Mouse (Mus musculus): ENCODE measurements around the gene Fabp1. TPM values are rescaled to one million over a fixed set of nuclear protein-coding genes. Genes with fewer than 3 reads are reported as not detected.

The Fabp1 gene
- polyA plus RNA-seq, 1 experiment: not detected

GRCm38 (mm10) chr6:71172812-71173580, 26.6 kb upstream of the Fabp1 start:
- Histone ChIP-seq H3K27me3 (replicated peaks) (peaks cover 6% of the 10 kb centered on the region), H3K4me3 (replicated peaks) (no peak overlapping the region), H3K9me3 (0 out of 2 replicates have a peak, but pooled peaks cover 12% of the 10 kb centered on the region), H3K36me3 (replicated peaks; ENCODE audit: low read length) (no peaks in the 10 kb centered on the region), H3K4me1 (no peaks in the 10 kb centered on the region)
- TF ChIP-seq GATA1 (IDR thresholded peaks at IDR 0.05; ENCODE audit: borderline replicate concordance, low read length): no peak
- TF ChIP-seq FLI1 (IDR thresholded peaks at IDR 0.05; ENCODE audit: low read length): no peak

DNA sequence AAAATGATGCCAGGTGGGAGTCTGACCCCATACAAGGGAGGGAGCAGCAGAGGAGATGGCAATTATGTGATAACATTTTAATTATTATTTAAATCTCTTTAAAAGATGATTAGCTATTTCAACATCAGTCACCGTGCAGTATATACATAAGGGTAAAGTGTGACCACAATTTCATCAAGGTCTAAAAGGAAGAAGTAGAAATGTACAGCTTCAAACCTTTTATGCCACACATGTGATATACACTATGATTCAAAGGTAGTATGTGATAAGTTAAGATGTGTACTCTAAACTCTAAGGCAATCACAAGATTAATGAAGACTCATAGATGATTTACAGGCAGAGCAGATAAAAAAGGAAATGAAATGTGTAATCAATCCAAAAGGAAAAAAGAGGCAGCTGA, 19.0 kb upstream of the Fabp1 start:
- no peaks in the 10 kb centered on the region for H3K4me1 ChIP-seq
- TF ChIP-seq FLI1 (IDR thresholded peaks at IDR 0.05; ENCODE audit: low read length): no peak
- TF ChIP-seq GATA1 (IDR thresholded peaks at IDR 0.05; ENCODE audit: borderline replicate concordance, low read length): no peak
- H3K27me3 ChIP-seq (replicated peaks): no peaks in the 10 kb centered on the region
- H3K4me3 ChIP-seq (replicated peaks): no peak overlapping the region
- 0 out of 2 replicates have a peak, but pooled peaks cover 12% of the 10 kb centered on the region for H3K9me3 ChIP-seq
- H3K36me3 ChIP-seq (replicated peaks; ENCODE audit: low read length): no peaks in the 10 kb centered on the region

GRCm38 (mm10) chr6:71184941-71185604, 14.6 kb upstream of the Fabp1 start:
- TF ChIP-seq GATA1 (IDR thresholded peaks at IDR 0.05; ENCODE audit: borderline replicate concordance, low read length) (no peak), FLI1 (IDR thresholded peaks at IDR 0.05; ENCODE audit: low read length) (no peak)
- Histone ChIP-seq H3K36me3 (replicated peaks; ENCODE audit: low read length) (no peaks in the 10 kb centered on the region), H3K4me1 (no peaks in the 10 kb centered on the region), H3K4me3 (replicated peaks) (no peak overlapping the region), H3K27me3 (replicated peaks) (peaks cover 2% of the 10 kb centered on the region), H3K9me3 (peaks cover 7% of the 10 kb centered on the region)

DNA sequence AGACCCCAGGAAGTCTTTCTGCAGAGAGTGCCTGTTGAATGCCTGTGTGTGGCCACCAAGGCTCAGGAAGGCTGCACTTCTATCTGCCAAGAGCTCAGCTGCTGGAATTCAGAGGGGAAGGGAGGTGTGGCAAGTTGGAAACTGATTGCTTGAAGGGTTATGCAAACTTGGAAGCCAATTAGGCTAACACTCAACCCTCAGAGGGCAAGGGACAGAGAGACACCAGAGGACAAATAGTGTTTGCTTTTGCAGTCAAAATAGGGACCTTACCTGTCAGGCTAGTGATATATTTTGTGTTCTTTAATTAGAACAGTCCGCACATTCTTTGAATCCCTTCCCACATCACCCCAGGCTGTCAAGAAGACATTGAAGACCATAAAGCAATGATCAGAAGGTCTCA, 10.0 kb upstream of the Fabp1 start:
- Histone ChIP-seq H3K4me3 (replicated peaks) (no peak overlapping the region), H3K36me3 (replicated peaks; ENCODE audit: low read length) (no peaks in the 10 kb centered on the region), H3K9me3 (peaks cover 7% of the 10 kb centered on the region), H3K4me1 (no peaks in the 10 kb centered on the region), H3K27me3 (replicated peaks) (peaks cover 3% of the 10 kb centered on the region)
- TF ChIP-seq FLI1 (IDR thresholded peaks at IDR 0.05; ENCODE audit: low read length) (no peak), GATA1 (IDR thresholded peaks at IDR 0.05; ENCODE audit: borderline replicate concordance, low read length) (no peak)

GRCm38 (mm10) chr6:71190501-71190900, 9.1 kb upstream of the Fabp1 start:
- Histone ChIP-seq H3K4me3 (replicated peaks) (no peak overlapping the region), H3K4me1 (no peaks in the 10 kb centered on the region), H3K9me3 (peaks cover 7% of the 10 kb centered on the region), H3K27me3 (replicated peaks) (peaks cover 5% of the 10 kb centered on the region), H3K36me3 (replicated peaks; ENCODE audit: low read length) (no peaks in the 10 kb centered on the region)
- no peak for TF ChIP-seq FLI1 (IDR thresholded peaks at IDR 0.05; ENCODE audit: low read length)
- TF ChIP-seq GATA1 (IDR thresholded peaks at IDR 0.05; ENCODE audit: borderline replicate concordance, low read length): no peak

- no peak for TF ChIP-seq FLI1 (IDR thresholded peaks at IDR 0.05; ENCODE audit: low read length)
- no peak for TF ChIP-seq GATA1 (IDR thresholded peaks at IDR 0.05; ENCODE audit: borderline replicate concordance, low read length)
- H3K36me3 ChIP-seq (replicated peaks; ENCODE audit: low read length): no peaks in the 10 kb centered on the region
- no peaks in the 10 kb centered on the region for H3K9me3 ChIP-seq
- peaks cover 6% of the 10 kb centered on the region; the same call in 1 of the 2 replicates for H3K4me1 ChIP-seq
- H3K4me3 ChIP-seq (replicated peaks): no peak overlapping the region
- H3K27me3 ChIP-seq (replicated peaks): peaks cover 12% of the 10 kb centered on the region
Measured at GRCm38 (mm10) chr6:71193151-71193740, 6.4 kb upstream of the Fabp1 start.

- Histone ChIP-seq H3K9me3 (no peaks in the 10 kb centered on the region), H3K4me3 (replicated peaks) (no peak overlapping the region), H3K27me3 (replicated peaks) (peaks cover 10% of the 10 kb centered on the region), H3K4me1 (peaks cover 8% of the 10 kb centered on the region; the same call in 1 of the 2 replicates), H3K36me3 (replicated peaks; ENCODE audit: low read length) (no peaks in the 10 kb centered on the region)
- TF ChIP-seq GATA1 (IDR thresholded peaks at IDR 0.05; ENCODE audit: borderline replicate concordance, low read length) (no peak), FLI1 (IDR thresholded peaks at IDR 0.05; ENCODE audit: low read length) (no peak)
Measured at GRCm38 (mm10) chr6:71196107-71196506, 3.5 kb upstream of the Fabp1 start.

- peaks cover 8% of the 10 kb centered on the region; the same call in 1 of the 2 replicates for H3K4me1 ChIP-seq
- H3K27me3 ChIP-seq (replicated peaks): peaks cover 15% of the 10 kb centered on the region
- H3K4me3 ChIP-seq (replicated peaks): peak overlapping the region; percentile 20
- no peaks in the 10 kb centered on the region for H3K9me3 ChIP-seq
- no peak for TF ChIP-seq GATA1 (IDR thresholded peaks at IDR 0.05; ENCODE audit: borderline replicate concordance, low read length)
- TF ChIP-seq FLI1 (IDR thresholded peaks at IDR 0.05; ENCODE audit: low read length): no peak
- no peaks in the 10 kb centered on the region for H3K36me3 ChIP-seq (replicated peaks; ENCODE audit: low read length)
Measured at GRCm38 (mm10) chr6:71197636-71198535, 1.7 kb upstream of the Fabp1 start.

GRCm38 (mm10) chr6:71201925-71202324, 2.3 kb downstream of the Fabp1 start:
- Histone ChIP-seq H3K27me3 (replicated peaks) (peaks cover 18% of the 10 kb centered on the region), H3K4me3 (replicated peaks) (no peak overlapping the region), H3K4me1 (peaks cover 8% of the 10 kb centered on the region; the same call in 1 of the 2 replicates), H3K36me3 (replicated peaks; ENCODE audit: low read length) (no peaks in the 10 kb centered on the region), H3K9me3 (0 out of 2 replicates have a peak, but pooled peaks cover 2% of the 10 kb centered on the region)
- TF ChIP-seq FLI1 (IDR thresholded peaks at IDR 0.05; ENCODE audit: low read length) (no peak), GATA1 (IDR thresholded peaks at IDR 0.05; ENCODE audit: borderline replicate concordance, low read length) (no peak)

Measured in megakaryocyte, embryonic 14.5 days (primary cell).